7 mouse cellular contexts compared by ENCODE assay signal in genomic region chr7:80115224-80115590, GRCm38 (mm10). TPM values are rescaled to one million over a fixed set of nuclear protein-coding genes. Genes with fewer than 3 reads are reported as not detected.
DNase-seq lines count a peak whose midpoint lies in the region; ATAC-seq lines count a peak whose summit lies in the region.

TSS of gene Idh2 (minus strand) at chr7:80115392.

- under 1% methylated on average over 29 of the region's 29 CpGs for WGBS in embryonic facial prominence, embryonic 10.5 days
- under 1% methylated on average over 29 of the region's 29 CpGs for WGBS in limb, embryonic 10.5 days
- WGBS in midbrain, embryonic 13.5 days: 0% methylated on average over 29 of the region's 29 CpGs

- peak; percentile 97 for DNase-seq in adrenal gland, postnatal 10 days
- DNase-seq in embryonic facial prominence, embryonic 10.5 days (ENCODE audit: low spot score): peak; percentile 93
- peak; percentile 96 for DNase-seq in kidney, adult 11 months
- DNase-seq in limb, embryonic 10.5 days (ENCODE audit: low spot score): peak; percentile 91
- DNase-seq in spleen, adult 12 weeks (ENCODE audit: low spot score): peak; percentile 84

- peak; percentile 92 for ATAC-seq in granulocyte monocyte progenitor cell, adult 5-6 weeks (replicated peaks; ENCODE audit: poor library complexity, severe bottlenecking)
- peak; percentile 97 for ATAC-seq in midbrain, embryonic 13.5 days

- H3K27me3 ChIP-seq in embryonic facial prominence, embryonic 10.5 days (replicated peaks; ENCODE audit: low read depth, poor library complexity, severe bottlenecking): 0 out of 2 replicates have a peak, but pooled peaks cover 3% of the 10 kb centered on the region
- H3K27me3 ChIP-seq in limb, embryonic 10.5 days (ENCODE audit: low read depth, poor library complexity, severe bottlenecking): no peaks in the 10 kb centered on the region
- H3K27me3 ChIP-seq in midbrain, embryonic 13.5 days: no peaks in the 10 kb centered on the region

- peak within 1 kb of the TSS; percentile 87 for H3K4me2 ChIP-seq in midbrain, embryonic 13.5 days (replicated peaks)

- H3K36me3 ChIP-seq in embryonic facial prominence, embryonic 10.5 days (replicated peaks): peaks cover 31% of the 10 kb centered on the region
- peaks cover 32% of the 10 kb centered on the region for H3K36me3 ChIP-seq in limb, embryonic 10.5 days
- H3K36me3 ChIP-seq in midbrain, embryonic 13.5 days: 0 out of 2 replicates have a peak, but pooled peaks cover under 1% of the 10 kb centered on the region

- H3K27ac ChIP-seq in embryonic facial prominence, embryonic 10.5 days (replicated peaks): peak within 1 kb of the TSS; percentile 98
- peak within 1 kb of the TSS; percentile 98 for H3K27ac ChIP-seq in limb, embryonic 10.5 days
- H3K27ac ChIP-seq in midbrain, embryonic 13.5 days: peak within 1 kb of the TSS; percentile 94

- H3K4me1 ChIP-seq in embryonic facial prominence, embryonic 10.5 days: peaks cover 55% of the 10 kb centered on the region
- H3K4me1 ChIP-seq in limb, embryonic 10.5 days: peaks cover 48% of the 10 kb centered on the region
- H3K4me1 ChIP-seq in midbrain, embryonic 13.5 days (replicated peaks): peaks cover 46% of the 10 kb centered on the region

- peak within 1 kb of the TSS; percentile 93 for H3K9ac ChIP-seq in midbrain, embryonic 13.5 days (replicated peaks)

- peak within 1 kb of the TSS; percentile 91 for H3K4me3 ChIP-seq in embryonic facial prominence, embryonic 10.5 days
- H3K4me3 ChIP-seq in limb, embryonic 10.5 days: peak within 1 kb of the TSS; percentile 91
- peak within 1 kb of the TSS; percentile 80 for H3K4me3 ChIP-seq in midbrain, embryonic 13.5 days (replicated peaks)

- no peaks in the 10 kb centered on the region for H3K9me3 ChIP-seq in embryonic facial prominence, embryonic 10.5 days
- H3K9me3 ChIP-seq in limb, embryonic 10.5 days (replicated peaks): no peaks in the 10 kb centered on the region
- no peaks in the 10 kb centered on the region for H3K9me3 ChIP-seq in midbrain, embryonic 13.5 days

RNA-seq across cellular contexts. Expression of gene Idh2, which starts in this region (rescaled TPM):
- 100 to 1,000 TPM; 386 to 496 TPM for total RNA-seq in adrenal gland, postnatal 10 days (2021)
- polyA plus RNA-seq in embryonic facial prominence, embryonic 10.5 days (2016; fragmentation: Nextera tagmentation; extraction: Ambion mirVana): 522 and 534 TPM in 2 replicates
- 259 and 298 TPM in 2 replicates for total RNA-seq in granulocyte monocyte progenitor cell, adult 5-6 weeks (2014; fragmentation: Nextera tagmentation)
- total RNA-seq in granulocyte monocyte progenitor cell, adult 5-6 weeks (2017): 338 and 368 TPM in 2 replicates
- 533 and 582 TPM in 2 replicates for polyA plus RNA-seq in limb, embryonic 10.5 days (2016; fragmentation: Nextera tagmentation; extraction: Ambion mirVana)
- polyA plus RNA-seq in midbrain, embryonic 13.5 days (2015; fragmentation: Nextera tagmentation; extraction: Ambion mirVana): 291 and 296 TPM in 2 replicates

Comparison
In these comparisons a context has a peak if more than half of its experiments do, and no peak if none do; other contexts are left out.
1. Peak in every context shown above with its lines: DNase-seq, ATAC-seq, H3K4me3 ChIP-seq and H3K27ac ChIP-seq.